Mouse (Mus musculus): ENCODE results near the gene Bmp3.

DNA sequence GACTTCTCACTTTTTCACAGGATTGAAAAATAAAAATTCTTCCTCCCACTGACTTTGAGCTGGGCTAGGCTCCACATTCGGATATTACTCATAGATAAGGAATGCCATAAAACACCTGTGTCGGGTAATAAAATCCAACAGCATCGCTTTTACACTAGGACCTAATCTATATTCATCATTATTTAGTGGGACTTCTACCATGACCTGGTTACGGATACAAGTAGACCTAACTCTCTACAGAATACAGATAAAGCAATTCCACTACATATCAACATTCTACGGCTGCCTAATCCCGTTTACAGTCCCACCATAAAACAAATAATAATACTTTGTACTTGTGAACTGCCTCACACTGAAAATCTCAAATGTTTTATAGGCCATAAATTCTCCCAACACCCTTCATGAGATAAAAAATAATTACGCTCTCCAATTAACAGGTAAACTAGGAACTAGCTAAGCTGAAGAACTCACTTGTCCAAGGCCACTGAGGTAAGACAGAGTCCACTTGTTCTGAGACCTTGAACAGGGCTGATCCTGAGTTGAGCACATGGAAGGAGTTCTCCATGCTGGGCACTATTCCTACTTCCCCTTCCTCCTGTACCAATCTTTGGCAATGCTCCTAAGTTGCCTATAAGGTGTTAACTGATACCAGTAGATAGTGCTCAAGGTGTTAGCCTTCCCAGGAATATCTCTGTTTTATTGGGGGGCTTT is 11.5 kb upstream of the Bmp3 start:
- TF ChIP-seq CTCF (conservative IDR thresholded peaks at IDR 0.05; ENCODE audit: low read length) (no peak), NANOG (IDR thresholded peaks at IDR 0.05; ENCODE audit: borderline replicate concordance, low read length) (no peak)

Data from E14TG2a.4 (cell line).